Mouse (Mus musculus): ENCODE results near the gene Gm3055. TPM values are rescaled to one million over a fixed set of nuclear protein-coding genes. Genes with fewer than 3 reads are reported as not detected.
"Not testable (repeated sequence)": the region's sequence is repeated elsewhere in the genome, so short reads cannot be mapped to it uniquely, and the experiment has no call there.

Gm3055 gene
- polyA plus RNA-seq (2017; shearing (Covaris generic)) = 1 to 10 TPM; 6.9 to 9.1 (median 7.6) TPM

- ATAC-seq = peak; percentile 95
These were observed at the start of gene Gm3055 for GRCm38 (mm10) chr10:81770506-81771403. Gene Gm3055, minus strand, starts transcription at chr10:81771161.

- not testable (repeated sequence) for ATAC-seq
These were observed 40.9 kb upstream of the Gm3055 start, which contains the start of gene Gm4767 for GRCm38 (mm10) chr10:81811899-81812298. Gene Gm4767, plus strand, starts transcription at chr10:81812186.

GRCm38 (mm10) chr10:81771404-81771777, 430 bp upstream of the Gm3055 start:
- not testable (repeated sequence) for ATAC-seq

GRCm38 (mm10) chr10:81704531-81705301, 66.2 kb downstream of the Gm3055 start, which contains the start of gene Zfp433:
Gene Zfp433, plus strand, starts transcription at chr10:81704825.
- ATAC-seq = peak; percentile 97

Other genes with a start within 250 kb of the Gm3055 start
- 100 to 1,000 TPM in 1 of 3 experiments, 10 to 100 TPM in 2; 23.1 to 102 (median 24.3) TPM for gene Gna15, start 246.9 kb downstream of the Gm3055 start, polyA plus RNA-seq (2017; shearing (Covaris generic))
- 10 to 100 TPM; 26.5 to 29.4 (median 28.7) TPM for gene Gna11, start 226.0 kb downstream of the Gm3055 start, polyA plus RNA-seq (2017; shearing (Covaris generic))
- 100 to 1,000 TPM in 2 of 3 experiments, 10 to 100 TPM in 1; 82.5 to 118 (median 109) TPM for gene Aes, start 211.7 kb downstream of the Gm3055 start, polyA plus RNA-seq (2017; shearing (Covaris generic))
- 1 to 10 TPM in 2 of 3 experiments, not detected in 1; 1.4 TPM for gene Tle2, start 196.6 kb downstream of the Gm3055 start, polyA plus RNA-seq (2017; shearing (Covaris generic))
- gene Tle6, start 170.1 kb downstream of the Gm3055 start, polyA plus RNA-seq (2017; shearing (Covaris generic)) = 1 to 10 TPM in 2 of 3 experiments, under 1 TPM in 1; 0.99 to 1.9 (median 1.7) TPM
- 1 to 10 TPM in 2 of 3 experiments, under 1 TPM in 1; 0.69 to 5.2 (median 4.1) TPM for gene BC025920, start 164.9 kb downstream of the Gm3055 start, polyA plus RNA-seq (2017; shearing (Covaris generic))
- 10 to 100 TPM; 23.3 to 26.7 (median 24.3) TPM for gene Sirt6, start 143.4 kb downstream of the Gm3055 start, polyA plus RNA-seq (2017; shearing (Covaris generic))
- 1 to 10 TPM in 1 of 3 experiments, under 1 TPM in 2; 0.72 to 1.3 (median 0.90) TPM for gene Ankrd24, start 142.6 kb downstream of the Gm3055 start, polyA plus RNA-seq (2017; shearing (Covaris generic))
- 1 to 10 TPM; 5.2 to 9.4 (median 9.1) TPM for gene Gm10778, start 122.1 kb downstream of the Gm3055 start, polyA plus RNA-seq (2017; shearing (Covaris generic))
- 10 to 100 TPM; 17.8 to 23.8 (median 18.4) TPM for gene Zfp433, start 66.3 kb downstream of the Gm3055 start, polyA plus RNA-seq (2017; shearing (Covaris generic))
- gene Gm4767, start 41.0 kb upstream of the Gm3055 start, polyA plus RNA-seq (2017; shearing (Covaris generic)) = 1 to 10 TPM; 5.5 to 7.2 (median 6.0) TPM
- 1 to 10 TPM; 1.3 to 9.8 (median 4.8) TPM for gene Gm32687, start 92.8 kb upstream of the Gm3055 start, polyA plus RNA-seq (2017; shearing (Covaris generic))
- 1 to 10 TPM; 2.4 to 3.7 (median 3.1) TPM for gene Zfp781, start 159.3 kb upstream of the Gm3055 start, polyA plus RNA-seq (2017; shearing (Covaris generic))

Measured in inflammation-experienced regulatory T-cells, adult 6 months (primary cell).